Mouse (Mus musculus) heart, postnatal 25 days (tissue): ENCODE data around the gene Mfsd4b5. TPM values are rescaled to one million over a fixed set of nuclear protein-coding genes. Genes with fewer than 3 reads are reported as not detected.
"Not testable (repeated sequence)": the region's sequence is repeated elsewhere in the genome, so short reads cannot be mapped to it uniquely, and the experiment has no call there.

Experiments used
- DNase-seq: peaks from one replicate; pipeline ENCODE4 v3.0.0; 2022; ENCODE audit warnings: low spot score
- intact Hi-C: fragments of 180-260 bp; cut with DNase I; formaldehyde crosslinking; loops from one replicate; pipeline ENCODE4 v1.15.1; 2025
- total RNA-seq, 2 experiments: library from RNA; stranded (reverse); gene quantifications; 2 replicates each; pipeline ENCODE4 v1.2.3; 2021

Gene Mfsd4b5
- total RNA-seq = under 1 TPM; 0.34 to 0.44 TPM

DNA sequence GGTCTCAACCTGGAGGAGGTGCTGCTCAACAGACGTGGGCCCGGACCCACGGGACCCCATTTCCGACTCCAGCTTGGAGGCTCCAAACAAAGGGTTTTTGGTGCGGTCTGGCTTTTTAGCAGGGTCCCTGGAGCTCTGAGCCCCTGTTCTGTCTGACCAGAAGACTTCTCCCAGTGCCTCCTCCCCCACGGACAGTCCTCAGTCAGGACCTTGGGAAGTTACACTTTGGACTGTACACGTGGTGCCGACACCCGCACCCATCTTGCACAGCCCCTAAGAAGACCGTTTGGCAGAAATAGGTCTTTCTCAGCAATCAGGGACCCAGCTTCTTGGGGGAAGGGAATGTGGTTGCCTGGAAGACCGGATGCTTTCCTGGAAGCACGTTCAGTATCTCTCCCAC lies at the start of gene Mfsd4b5:
Gene Mfsd4b5, minus strand, starts transcription at position 181 of the 400 bp plus-strand sequence.
- intact Hi-C loops = no loop called here

DNA sequence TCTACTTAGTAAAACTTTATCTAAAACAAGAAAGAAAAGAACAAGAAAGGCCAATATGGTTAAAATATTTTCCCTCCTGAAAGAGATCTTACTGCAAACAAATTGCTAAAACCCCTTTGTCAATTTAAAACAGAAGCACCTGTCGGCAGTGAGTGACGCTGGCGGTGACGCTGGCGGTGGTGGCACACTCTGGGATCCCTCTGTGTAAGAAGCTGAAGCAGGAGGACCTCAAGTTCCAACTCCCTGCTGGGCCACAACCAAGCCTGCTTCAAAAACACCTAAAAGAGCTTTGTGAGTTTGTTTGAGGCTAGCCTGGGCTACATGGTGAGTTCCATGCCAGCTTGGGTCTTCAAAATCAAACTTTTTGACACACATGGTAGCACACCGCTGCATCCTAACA lies 48.5 kb upstream of the Mfsd4b5 start:
- DNase-seq = no peak
- intact Hi-C loops = no loop called here

More for the DNA sequence above, at the start of gene Mfsd4b5:
- no peak for DNase-seq

DNA sequence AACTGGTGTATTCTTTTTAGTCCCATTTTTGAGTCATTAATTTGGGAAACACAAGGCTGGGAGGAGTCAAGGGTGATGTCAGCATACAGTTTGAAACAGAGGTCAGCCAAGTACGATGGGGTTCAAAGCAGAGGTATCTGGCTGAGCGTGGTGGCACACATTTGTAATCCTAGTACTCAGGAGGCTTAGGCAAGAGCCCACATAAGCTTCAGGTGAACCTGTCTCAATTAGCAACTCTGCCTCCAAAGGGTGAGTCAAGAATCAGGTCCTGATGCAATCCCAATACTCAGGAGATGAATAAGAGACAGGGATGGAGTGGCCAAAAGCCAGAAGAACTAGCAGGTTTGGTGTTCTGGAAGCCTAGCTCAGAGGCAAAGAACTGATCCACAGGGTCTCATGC lies 46.5 kb upstream of the Mfsd4b5 start:
- no peak for DNase-seq
- intact Hi-C loops = no loop called here

DNA sequence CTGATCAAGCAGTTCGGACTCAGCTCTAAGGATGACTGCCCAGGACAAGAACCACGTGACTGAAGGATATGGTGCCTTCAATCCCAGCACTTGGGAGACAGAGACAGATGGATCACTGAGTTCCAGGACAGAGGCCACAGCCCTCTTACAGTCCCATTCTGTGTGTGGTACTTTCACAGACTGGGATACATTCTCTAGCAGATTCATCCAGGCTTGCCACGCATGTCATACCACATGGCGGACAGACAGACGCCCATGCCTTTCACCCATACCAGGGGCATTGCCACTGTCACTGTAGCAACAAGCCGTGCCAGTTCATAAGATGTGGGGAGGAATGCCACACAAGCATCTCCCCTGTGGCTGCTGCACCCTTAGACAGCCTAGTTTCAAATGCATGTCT lies 44.3 kb upstream of the Mfsd4b5 start:
- intact Hi-C loops = no loop called here
- no peak for DNase-seq

GRCm38 (mm10) chr10:40029610-40030009 lies 43.2 kb upstream of the Mfsd4b5 start:
- DNase-seq = no peak
- intact Hi-C loops = no loop called here

DNA sequence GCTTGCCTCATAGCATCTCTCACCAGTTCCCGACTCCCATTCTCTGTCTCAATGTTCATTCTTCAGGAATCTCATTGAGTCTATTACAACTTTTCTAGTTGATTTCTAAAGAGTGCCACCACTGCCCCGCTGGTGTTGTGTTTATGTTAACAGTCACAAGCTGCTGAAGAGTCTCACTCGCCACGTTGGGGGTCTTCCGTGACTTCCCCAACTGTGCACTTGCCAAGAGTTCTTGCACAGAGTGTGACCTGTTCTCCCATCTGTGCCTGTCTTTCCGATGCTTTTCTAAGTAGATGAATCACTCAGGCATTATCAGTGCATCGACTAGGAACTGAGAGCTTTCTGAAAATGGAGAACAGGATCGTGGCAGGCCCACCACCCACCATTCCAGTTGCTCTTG lies 41.6 kb upstream of the Mfsd4b5 start:
- intact Hi-C loops = no loop called here
- DNase-seq = no peak

- intact Hi-C loops = no loop called here
- DNase-seq = no peak
Measured at GRCm38 (mm10) chr10:40026546-40026945, 40.1 kb upstream of the Mfsd4b5 start.

- intact Hi-C loops = no loop called here
- DNase-seq = no peak
Measured at GRCm38 (mm10) chr10:40025560-40025959, 39.1 kb upstream of the Mfsd4b5 start.

DNA sequence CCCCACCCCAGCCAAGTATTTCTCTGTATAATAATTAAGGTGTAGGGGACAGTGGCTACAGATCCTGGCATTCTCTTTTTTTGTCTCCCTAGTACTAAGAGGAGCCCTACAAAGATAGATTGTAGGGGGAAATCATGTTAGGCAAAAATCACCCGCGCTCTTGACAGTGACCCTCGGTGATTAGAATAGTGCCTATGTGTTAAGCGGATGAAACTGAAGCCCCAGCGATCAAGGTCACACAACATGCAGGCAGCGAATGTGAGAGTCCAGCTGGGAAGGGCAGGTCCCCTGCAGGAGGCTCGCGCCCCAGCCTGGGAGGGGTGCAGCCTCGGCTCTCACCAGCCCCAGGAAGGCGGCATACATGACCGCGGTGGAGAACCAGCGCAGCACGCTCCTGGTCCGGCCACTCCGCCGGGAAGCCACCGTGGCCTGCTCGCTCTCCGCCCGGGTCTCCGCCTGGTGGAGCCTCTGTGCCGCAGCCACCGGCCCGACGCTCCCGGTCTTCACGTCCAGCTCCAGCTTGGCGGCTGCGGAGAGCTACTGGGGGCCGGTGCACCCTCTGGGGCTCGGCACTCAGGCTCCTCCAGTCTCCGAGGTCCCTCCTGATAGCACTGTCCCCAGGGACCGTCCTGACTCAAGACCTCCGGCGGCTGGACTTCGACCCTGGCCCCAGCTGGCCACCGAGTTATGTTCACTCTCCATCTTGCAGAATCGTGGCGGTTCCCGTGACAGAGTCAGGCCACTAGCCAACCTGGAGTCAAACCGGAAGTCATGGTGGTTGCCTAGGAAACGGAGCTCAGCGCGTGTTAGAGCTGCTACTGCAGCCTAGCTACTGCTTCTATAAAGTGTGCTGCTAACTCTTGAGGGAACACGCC lies 38.3 kb upstream of the Mfsd4b5 start, which contains the start of gene Mfsd4b1:
Gene Mfsd4b1, minus strand, starts transcription at position 715 of the 875 bp plus-strand sequence.
- intact Hi-C loops = no loop called here
- DNase-seq = peak; percentile 72

- no peak for DNase-seq
- intact Hi-C loops = no loop called here
Measured at GRCm38 (mm10) chr10:40020401-40020800, 34.0 kb upstream of the Mfsd4b5 start.

DNA sequence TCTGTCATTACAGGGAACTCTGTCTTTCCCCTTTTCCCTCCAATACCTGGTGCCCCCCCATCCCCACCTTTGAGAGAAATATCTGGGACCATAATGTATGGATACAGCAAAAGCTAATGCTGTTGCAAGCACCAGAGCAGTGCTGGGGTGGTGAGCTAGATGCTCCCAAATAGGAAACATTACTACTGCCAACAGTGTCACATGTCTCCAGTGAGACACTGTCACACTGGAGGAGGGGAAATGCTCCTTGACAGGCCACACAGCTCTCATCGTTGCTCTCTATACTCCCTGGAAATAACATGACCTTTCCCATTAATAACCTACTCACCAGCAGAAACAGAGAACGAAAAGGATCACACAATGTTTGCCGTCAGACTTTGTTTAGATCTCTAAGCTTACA lies 33.0 kb upstream of the Mfsd4b5 start:
- intact Hi-C loops = no loop called here
- DNase-seq = no peak

DNA sequence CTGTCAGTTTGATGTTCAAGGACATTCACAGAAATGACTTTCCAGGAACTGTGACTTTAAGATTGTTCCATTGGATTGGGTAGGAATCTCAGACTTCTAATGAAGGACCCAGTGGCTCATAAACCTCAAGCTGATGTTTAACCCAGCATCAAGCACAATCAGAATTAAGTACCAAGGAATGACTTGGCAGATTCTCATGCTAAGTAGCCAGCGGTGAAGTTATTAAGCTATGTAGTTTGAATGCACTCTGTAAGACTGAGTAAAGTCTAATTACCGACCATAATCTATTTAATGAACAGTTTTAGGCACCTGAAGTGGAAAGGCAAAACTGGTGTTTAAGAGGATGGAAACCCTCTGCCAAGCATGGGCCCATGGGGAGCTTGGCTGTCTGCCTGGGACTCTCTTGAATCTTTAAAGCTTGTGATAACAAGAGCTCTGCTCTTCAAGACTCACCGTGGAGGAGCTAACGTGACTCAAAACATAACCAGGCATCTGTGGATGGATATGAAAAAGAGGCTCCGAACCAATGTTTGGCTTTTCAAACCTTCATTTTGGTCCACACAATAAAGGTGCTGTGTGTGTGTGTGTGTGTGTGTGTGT lies 31.9 kb upstream of the Mfsd4b5 start:
- intact Hi-C loops = no loop called here
- DNase-seq = no peak

GRCm38 (mm10) chr10:40009591-40009990 lies 23.1 kb upstream of the Mfsd4b5 start:
- intact Hi-C loops = no loop called here
- DNase-seq = no peak

GRCm38 (mm10) chr10:40008847-40009246 lies 22.4 kb upstream of the Mfsd4b5 start:
- intact Hi-C loops, DNase-seq: not testable (repeated sequence)

GRCm38 (mm10) chr10:40007953-40008352 lies 21.5 kb upstream of the Mfsd4b5 start:
- intact Hi-C loops = no loop called here
- no peak for DNase-seq

DNA sequence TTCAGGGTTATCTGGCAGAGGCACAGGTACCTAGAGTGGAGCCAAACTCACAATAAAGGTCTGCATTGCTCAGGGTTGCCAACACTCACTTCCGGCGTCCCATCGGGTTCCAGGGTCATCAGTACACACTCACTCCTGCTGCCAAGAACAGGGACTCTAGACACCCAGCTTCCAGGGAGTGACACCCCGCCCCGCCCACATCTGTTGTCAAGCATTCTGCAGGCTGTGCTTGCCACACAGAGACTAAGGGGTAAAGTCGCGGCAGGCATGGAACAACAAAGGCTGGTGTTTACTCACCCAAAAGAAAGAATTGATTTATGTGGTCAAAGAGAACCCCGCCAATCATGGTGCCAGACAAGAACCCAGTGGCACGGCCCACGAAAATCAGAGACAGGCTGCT lies 20.5 kb upstream of the Mfsd4b5 start:
- DNase-seq = no peak
- intact Hi-C loops = no loop called here

DNA sequence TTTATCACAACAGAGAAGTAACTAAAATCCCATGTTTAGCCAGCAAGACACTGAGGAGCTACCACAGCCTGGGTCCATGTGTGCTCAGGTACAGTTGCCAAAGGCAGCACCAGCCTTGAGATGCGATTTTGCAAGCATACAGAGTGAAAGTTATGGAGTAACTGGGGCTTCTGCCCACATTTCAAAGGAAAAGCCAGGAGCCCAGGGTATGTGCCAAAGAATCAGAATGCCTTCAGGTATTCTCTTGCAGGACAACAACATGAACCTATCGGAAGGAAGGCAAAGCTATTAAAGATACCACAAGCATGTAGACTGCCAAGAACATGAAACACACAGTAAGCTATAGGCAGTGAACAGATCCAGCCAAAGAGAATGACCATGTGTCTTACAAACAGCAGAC lies 14.3 kb upstream of the Mfsd4b5 start:
- intact Hi-C loops = no loop called here
- no peak for DNase-seq

DNA sequence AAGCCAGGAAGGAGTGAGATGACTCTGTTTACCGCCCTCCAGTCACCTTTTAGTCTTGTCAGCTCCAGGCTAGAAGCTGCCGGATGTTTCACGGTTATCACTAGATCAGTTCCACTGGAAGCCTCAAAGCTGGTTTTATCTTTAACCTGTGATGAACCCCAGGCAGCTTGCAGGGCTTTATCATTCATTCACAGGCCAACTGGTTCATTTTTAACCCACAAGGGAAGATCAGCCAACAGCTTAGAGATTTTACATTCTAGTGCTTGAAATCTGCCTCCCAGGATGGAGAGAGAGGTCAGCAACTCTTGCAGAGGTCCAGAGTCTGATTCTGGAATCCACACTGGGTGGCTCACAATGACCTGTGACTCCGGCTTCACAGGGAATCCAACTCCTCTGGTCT lies 4.7 kb upstream of the Mfsd4b5 start:
- DNase-seq = no peak
- intact Hi-C loops = no loop called here

GRCm38 (mm10) chr10:39982604-39983003 lies 3.8 kb downstream of the Mfsd4b5 start:
- no peak for DNase-seq
- intact Hi-C loops = no loop called here

DNA sequence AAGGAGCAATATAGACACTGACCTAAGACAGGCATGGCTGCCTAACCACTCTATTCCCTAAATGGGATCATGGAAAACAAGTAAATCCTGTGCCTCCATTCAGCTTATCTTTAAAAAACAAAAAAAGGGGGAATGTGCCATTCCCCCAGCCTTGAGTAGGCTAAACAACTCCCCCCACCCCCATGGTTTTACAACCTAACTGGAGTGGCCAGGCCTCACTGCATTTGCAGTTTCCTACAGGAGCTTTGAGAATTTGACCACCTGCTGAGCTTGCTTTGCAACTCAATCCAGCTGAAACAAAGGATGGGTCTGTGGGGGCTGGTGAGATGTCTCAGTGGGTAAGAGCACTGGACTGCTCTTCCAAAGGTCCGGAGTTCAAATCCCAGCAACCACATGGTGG lies 8.2 kb downstream of the Mfsd4b5 start:
- no peak for DNase-seq
- intact Hi-C loops = no loop called here

DNA sequence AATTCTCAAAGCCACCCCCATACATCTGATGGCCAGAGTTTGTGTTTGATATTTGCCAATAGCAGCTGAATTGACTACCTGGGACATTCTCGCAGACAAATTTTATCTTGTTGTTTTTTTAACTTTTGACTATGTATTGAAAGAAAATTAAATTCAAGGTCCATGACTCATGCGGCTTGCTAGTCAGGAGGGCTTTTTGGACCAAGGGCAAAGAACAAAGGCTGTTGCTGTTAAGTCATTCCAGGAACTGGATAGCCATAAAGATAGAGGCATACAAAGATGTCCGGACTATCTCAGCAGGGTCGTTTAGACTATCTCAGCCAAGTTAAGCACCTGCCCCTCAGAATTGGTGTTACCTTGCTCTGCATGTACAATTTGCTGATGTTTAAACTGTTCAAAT lies 9.1 kb downstream of the Mfsd4b5 start:
- intact Hi-C loops = no loop called here
- no peak for DNase-seq
